Mouse (Mus musculus) neural tube, embryonic 11.5 days (tissue): ENCODE measurements at regions not wholly inside any gene's neighbourhood (a gene's known extent, or its start where the extent isn't known, plus 50 kb on each side); places are given as distances from the start of the nearest gene placed in this dataset.

Source experiments
- ATAC-seq: fragments of 200-750 bp; cut with Nextera tagmentation; 2 replicates; pipeline ENCODE4 v1.8.0; 2017; ENCODE audit warnings: moderate number of reproducible peaks, mild to moderate bottlenecking, moderate TSS enrichment, moderate library complexity; ENCODE audit not compliant: insufficient read depth, low FRiP score, low TSS enrichment
- DNase-seq: peaks from one replicate; pipeline ENCODE4 v3.0.0-alpha.2; 2015; ENCODE audit warnings: low spot score
- H3K27ac ChIP-seq: fragments of 300-500 bp; sonication (generic); 2 replicates; pipeline ENCODE4 v1.5.1; 2014; ENCODE audit warnings: low read depth, mild to moderate bottlenecking, low read length
- H3K27me3 ChIP-seq: fragments of 300-500 bp; sonication (generic); 2 replicates; pipeline ENCODE4 v1.6.1; 2014; ENCODE audit warnings: mild to moderate bottlenecking, low read length, mixed read lengths; ENCODE audit not compliant: control insufficient read depth, insufficient read depth
- H3K36me3 ChIP-seq: fragments of 300-500 bp; sonication (generic); 2 replicates; pipeline ENCODE4 v1.6.1; 2014; ENCODE audit warnings: mild to moderate bottlenecking, low read length, moderate library complexity, mixed read lengths; ENCODE audit not compliant: control insufficient read depth, insufficient read depth
- H3K4me1 ChIP-seq: fragments of 300-500 bp; sonication (generic); 2 replicates; pipeline ENCODE4 v1.6.1; 2014; ENCODE audit warnings: low read length, mixed read lengths; ENCODE audit not compliant: control insufficient read depth, insufficient read depth
- H3K4me2 ChIP-seq: fragments of 300-500 bp; sonication (generic); 2 replicates; pipeline ENCODE4 v1.6.1; 2014; ENCODE audit warnings: low read depth, mild to moderate bottlenecking, moderate library complexity
- H3K4me3 ChIP-seq: fragments of 300-500 bp; sonication (generic); 2 replicates; pipeline ENCODE4 v1.5.1; 2014; ENCODE audit warnings: low read depth, low read length
- H3K9ac ChIP-seq: fragments of 300-500 bp; sonication (generic); 2 replicates; pipeline ENCODE4 v1.6.1; 2014; ENCODE audit warnings: mild to moderate bottlenecking, low read length
- H3K9me3 ChIP-seq: fragments of 300-500 bp; sonication (generic); 2 replicates; pipeline ENCODE4 v1.6.1; 2016; ENCODE audit warnings: low read length; ENCODE audit not compliant: control insufficient read depth
- WGBS: fragments of 180-500 bp; shearing (Covaris S2); extraction: QIAGEN DNeasy Blood & Tissue Kit; methylation state at CpG from one replicate; pipeline ENCODE4 v1.1.7; 2014; 5-methylcytosine and 5-hydroxymethylcytosine counted together

DNA sequence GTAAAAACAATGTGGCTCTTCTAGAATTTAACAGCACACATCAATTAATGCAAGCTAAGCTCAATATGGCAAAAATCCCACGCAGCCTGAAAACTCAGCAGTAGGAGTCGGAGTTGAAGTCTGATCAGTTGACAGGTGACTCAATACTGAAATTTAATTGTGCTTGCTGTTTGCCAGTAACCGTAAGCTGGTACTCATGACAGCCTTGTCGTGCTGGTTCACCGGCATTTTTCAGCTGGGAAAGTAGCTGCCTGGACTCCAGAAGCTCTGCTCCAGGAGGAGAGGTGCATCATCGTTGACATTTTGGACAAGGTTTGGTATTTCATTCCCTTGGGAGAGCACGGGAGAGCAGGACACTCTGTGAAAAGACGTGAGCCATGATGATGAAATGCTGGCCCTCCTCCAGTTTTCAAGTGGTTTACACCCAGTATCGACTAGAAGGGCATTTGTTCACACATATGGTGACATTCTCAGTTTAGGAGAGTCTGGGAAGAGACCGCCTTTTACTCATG lies 372.1 kb upstream of the Actbl2 start:
- H3K9me3 ChIP-seq = no peaks in the 10 kb centered on the region
- H3K4me3 ChIP-seq = no peak overlapping the region
- 80% methylated on average over 10 of the region's 10 CpGs for WGBS
- ATAC-seq (no peak), DNase-seq (no peak)
- no peak overlapping the region for H3K27ac ChIP-seq
- no peaks in the 10 kb centered on the region for H3K36me3 ChIP-seq
- H3K4me1 ChIP-seq = no peaks in the 10 kb centered on the region
- H3K27me3 ChIP-seq = no peaks in the 10 kb centered on the region
- H3K9ac ChIP-seq = no peak overlapping the region
- no peak overlapping the region for H3K4me2 ChIP-seq

- 58% methylated on average over 6 of the region's 6 CpGs for whole genome bisulfite sequencing
- Histone ChIP-seq H3K9ac (no peak overlapping the region), H3K27me3 (no peaks in the 10 kb centered on the region), H3K27ac (no peak overlapping the region), H3K4me2 (no peak overlapping the region), H3K36me3 (no peaks in the 10 kb centered on the region), H3K4me1 (no peaks in the 10 kb centered on the region), H3K9me3 (no peaks in the 10 kb centered on the region), H3K4me3 (no peak overlapping the region)
- peak; percentile 16 for DNase-seq
- ATAC-seq = no peak
Observed at GRCm38 (mm10) chr13:110893909-110894308, 360.9 kb upstream of the Actbl2 start.

DNA sequence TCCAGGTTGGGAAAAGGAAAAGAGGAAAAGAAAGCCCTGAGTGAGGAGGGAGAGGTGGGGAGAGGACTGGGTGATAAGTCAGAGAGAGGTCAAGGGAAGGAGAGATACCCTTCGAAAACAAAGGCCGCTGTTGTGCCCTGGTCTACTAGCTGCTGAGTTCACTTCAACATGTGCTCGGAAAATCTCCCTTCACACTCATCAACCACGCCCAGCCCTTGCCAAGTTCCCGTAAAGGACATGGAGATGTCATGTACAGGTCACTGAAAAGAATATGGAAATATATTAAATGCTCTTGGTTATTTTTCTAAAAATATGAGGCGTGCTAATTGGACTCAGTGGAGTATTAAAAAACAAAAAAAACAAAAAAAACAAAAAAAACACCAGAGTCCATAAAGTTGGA lies 359.5 kb upstream of the Actbl2 start:
- Histone ChIP-seq H3K27me3 (no peaks in the 10 kb centered on the region), H3K9me3 (no peaks in the 10 kb centered on the region), H3K4me2 (no peak overlapping the region), H3K9ac (no peak overlapping the region), H3K27ac (no peak overlapping the region), H3K4me1 (no peaks in the 10 kb centered on the region), H3K36me3 (no peaks in the 10 kb centered on the region), H3K4me3 (no peak overlapping the region)
- DNase-seq (no peak), ATAC-seq (no peak)
- 77% methylated on average over 6 of the region's 6 CpGs for WGBS

GRCm38 (mm10) chr13:110895900-110896299 lies 358.9 kb upstream of the Actbl2 start:
- WGBS = 75% methylated on average over 8 of the region's 8 CpGs
- H3K4me3 ChIP-seq = no peak overlapping the region
- DNase-seq = no peak
- no peaks in the 10 kb centered on the region for H3K9me3 ChIP-seq
- no peaks in the 10 kb centered on the region for H3K27me3 ChIP-seq
- no peak overlapping the region for H3K4me2 ChIP-seq
- no peaks in the 10 kb centered on the region for H3K36me3 ChIP-seq
- no peak overlapping the region for H3K9ac ChIP-seq
- no peak overlapping the region for H3K27ac ChIP-seq
- H3K4me1 ChIP-seq = no peaks in the 10 kb centered on the region
- ATAC-seq = no peak

DNA sequence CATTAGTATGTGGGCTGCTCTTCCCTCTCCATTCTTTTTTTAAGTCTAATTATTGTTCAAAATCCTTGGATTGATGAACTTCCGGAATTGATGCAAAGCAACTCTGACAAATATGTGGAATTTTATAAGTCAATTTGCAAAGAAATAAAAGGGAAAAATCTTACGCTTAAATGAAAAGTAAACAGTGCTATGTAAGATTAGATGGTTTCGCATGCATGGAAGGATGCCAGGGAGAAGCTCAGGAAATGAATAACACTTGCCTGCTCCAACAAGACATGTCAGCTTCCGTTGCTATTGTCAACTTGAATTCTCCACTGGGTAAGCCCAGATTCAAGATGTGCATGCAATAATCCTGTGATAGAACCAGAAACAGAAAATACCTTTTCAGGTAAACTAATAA lies 357.2 kb upstream of the Actbl2 start:
- 76% methylated on average over 4 of the region's 4 CpGs for WGBS
- Histone ChIP-seq H3K27ac (no peak overlapping the region), H3K36me3 (no peaks in the 10 kb centered on the region), H3K27me3 (no peaks in the 10 kb centered on the region), H3K9ac (no peak overlapping the region), H3K9me3 (no peaks in the 10 kb centered on the region), H3K4me3 (no peak overlapping the region), H3K4me2 (no peak overlapping the region), H3K4me1 (no peaks in the 10 kb centered on the region)
- no peak for DNase-seq
- no peak for ATAC-seq

DNA sequence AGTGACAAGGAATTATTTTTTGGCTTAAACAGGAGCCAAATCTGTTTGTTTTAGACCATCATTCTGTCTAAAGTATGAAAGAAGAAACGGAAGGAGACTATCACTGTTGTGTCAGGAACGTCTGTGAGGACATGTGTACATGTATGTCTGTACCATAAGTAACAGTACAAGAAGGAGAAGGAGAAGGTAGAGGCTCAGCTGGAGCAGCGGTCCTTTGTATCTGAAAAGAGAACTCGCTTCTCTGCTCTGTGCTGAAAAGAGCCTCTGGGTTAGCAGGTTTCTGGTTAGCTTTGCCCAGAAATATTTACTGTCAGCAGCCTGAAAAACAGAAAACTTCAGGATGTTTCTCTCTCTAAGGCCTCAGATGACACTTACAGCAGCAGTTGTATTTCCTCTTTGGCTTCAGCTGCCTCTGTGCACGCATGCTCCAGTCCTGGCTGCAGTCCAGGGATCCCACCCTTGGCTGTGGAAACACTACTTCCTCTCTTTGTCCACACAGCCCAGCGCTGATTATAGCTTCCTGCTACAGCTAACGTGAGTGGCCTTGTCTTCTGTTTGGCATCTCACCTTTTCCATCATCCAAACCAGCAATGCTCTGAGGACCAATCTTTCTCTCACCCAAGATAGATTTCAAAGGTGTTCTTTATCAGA lies 351.7 kb upstream of the Actbl2 start:
- Histone ChIP-seq H3K27me3 (no peaks in the 10 kb centered on the region), H3K4me1 (0 out of 2 replicates have a peak, but pooled peaks cover 3% of the 10 kb centered on the region), H3K36me3 (no peaks in the 10 kb centered on the region), H3K4me2 (no peak overlapping the region), H3K9ac (no peak overlapping the region), H3K4me3 (no peak overlapping the region), H3K9me3 (no peaks in the 10 kb centered on the region), H3K27ac (no peak overlapping the region)
- WGBS = 77% methylated on average over 7 of the region's 7 CpGs
- DNase-seq (peak; percentile 24), ATAC-seq (no peak)

DNA sequence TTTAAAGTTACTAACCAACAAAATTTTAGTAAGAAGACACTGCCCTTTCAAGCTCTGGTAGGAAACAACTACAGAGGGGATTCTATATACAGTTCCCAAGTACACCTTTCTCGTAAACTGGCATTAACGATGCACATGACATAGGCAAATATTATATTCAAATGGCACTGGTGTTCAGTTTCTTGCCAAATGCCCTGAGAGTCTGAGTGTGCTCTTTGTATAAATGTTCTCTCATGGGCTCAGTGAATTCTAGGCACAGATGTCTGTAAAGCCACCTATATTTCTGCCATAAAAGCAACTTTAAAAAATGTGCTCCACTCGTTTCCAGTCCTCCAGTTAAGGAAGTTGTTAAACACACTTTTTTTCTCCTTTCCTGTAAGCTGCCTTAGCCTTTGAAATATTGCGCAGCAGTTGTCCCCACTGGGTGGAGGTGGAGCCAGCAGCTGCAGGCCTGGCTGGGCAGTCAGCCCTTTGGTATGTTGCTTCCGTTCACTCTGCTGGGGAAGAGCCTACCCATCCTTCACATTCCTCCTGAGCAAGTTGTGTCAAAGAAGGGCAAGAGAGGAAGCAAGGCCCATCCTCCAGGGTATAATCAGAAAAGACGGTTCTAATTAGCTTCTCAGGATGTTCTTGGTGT lies 347.4 kb upstream of the Actbl2 start:
- Histone ChIP-seq H3K27me3 (no peaks in the 10 kb centered on the region), H3K4me2 (no peak overlapping the region), H3K4me1 (0 out of 2 replicates have a peak, but pooled peaks cover 3% of the 10 kb centered on the region), H3K9me3 (no peaks in the 10 kb centered on the region), H3K27ac (no peak overlapping the region), H3K36me3 (no peaks in the 10 kb centered on the region), H3K9ac (no peak overlapping the region), H3K4me3 (no peak overlapping the region)
- 52% methylated on average over 6 of the region's 6 CpGs for WGBS
- DNase-seq (peak; percentile 48), ATAC-seq (no peak)

DNA sequence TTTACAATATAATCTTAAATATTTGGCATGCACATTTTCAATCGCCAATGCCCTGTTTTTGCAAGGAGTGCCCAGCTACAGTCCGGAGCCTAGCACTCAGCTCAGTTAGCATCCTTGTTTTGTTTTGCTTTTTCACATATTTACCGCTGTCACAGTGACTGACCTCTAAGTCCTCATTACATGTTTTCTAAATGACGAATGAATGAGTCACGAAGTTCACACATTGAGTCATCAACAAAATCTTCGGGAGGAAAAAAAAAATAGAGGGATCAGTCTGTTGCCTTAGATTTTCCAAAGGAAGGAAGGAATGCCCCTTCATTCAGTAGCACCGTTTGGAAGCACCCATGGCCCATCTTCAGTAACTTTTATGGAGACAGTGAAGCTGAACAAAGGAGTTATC lies 342.9 kb upstream of the Actbl2 start:
- H3K27ac ChIP-seq = no peak overlapping the region
- H3K36me3 ChIP-seq = no peaks in the 10 kb centered on the region
- no peak for DNase-seq
- WGBS = 86% methylated on average over 7 of the region's 7 CpGs
- ATAC-seq = no peak
- no peak overlapping the region for H3K4me3 ChIP-seq
- H3K4me2 ChIP-seq = no peak overlapping the region
- no peaks in the 10 kb centered on the region for H3K9me3 ChIP-seq
- no peaks in the 10 kb centered on the region for H3K4me1 ChIP-seq
- no peaks in the 10 kb centered on the region for H3K27me3 ChIP-seq
- H3K9ac ChIP-seq = no peak overlapping the region

DNA sequence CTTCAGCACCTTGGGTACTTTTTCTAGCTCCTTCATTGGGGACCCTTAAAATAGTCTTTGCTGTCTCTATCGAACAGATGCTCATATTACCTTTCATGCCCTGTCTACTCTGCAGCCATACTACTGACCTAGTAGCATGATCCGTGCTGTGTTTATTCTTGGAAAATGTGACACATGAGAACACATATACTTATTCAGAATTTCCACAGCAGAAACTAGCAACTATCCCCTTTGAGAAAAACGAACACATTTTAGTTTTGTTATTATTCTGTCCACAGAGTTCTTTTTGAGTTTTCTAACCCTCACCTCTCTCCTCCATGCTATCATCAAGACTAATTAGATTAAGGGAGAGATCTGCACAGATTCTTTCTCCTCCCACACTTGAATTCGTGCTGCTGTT lies 341.6 kb upstream of the Actbl2 start:
- Histone ChIP-seq H3K9ac (no peak overlapping the region), H3K4me2 (no peak overlapping the region), H3K27ac (no peak overlapping the region), H3K36me3 (no peaks in the 10 kb centered on the region), H3K4me3 (no peak overlapping the region), H3K9me3 (no peaks in the 10 kb centered on the region), H3K4me1 (no peaks in the 10 kb centered on the region), H3K27me3 (no peaks in the 10 kb centered on the region)
- WGBS = 88% methylated on average over 4 of the region's 4 CpGs
- no peak for DNase-seq
- ATAC-seq = no peak
